In the genomic region with DNA sequence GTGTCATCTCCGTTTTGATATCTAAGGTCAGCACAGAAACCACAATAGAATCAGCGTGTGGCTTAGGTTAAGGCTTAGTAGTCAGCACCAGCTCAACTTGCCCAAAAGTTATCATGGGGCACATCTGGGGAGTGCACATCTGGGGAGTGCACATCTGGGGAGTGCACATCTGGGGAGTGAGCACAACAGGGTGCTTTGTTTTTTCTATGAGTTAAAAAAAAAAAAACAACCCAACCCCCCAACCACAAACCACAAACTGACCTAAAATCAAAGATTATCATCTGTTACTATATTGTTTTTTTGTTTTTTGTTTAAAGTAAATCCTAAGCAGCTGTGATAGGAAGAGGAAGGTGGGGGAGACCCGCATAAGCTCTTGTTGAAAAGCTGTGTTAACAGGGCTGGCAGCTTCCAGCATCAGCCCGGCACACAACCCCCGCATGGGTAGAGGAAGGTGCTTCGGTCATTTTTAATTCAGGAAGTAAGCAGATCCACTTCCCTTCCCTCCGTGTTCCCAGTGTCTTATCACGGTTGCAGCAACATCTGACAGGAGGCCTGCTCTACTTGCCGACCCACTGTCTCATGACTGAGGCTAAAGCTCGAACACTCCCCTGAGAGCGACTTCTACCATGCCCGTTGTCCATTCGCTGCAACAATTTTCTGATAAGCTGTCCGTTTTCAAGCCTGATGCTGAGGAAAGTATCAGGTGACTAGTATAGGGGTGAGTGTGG, we compare ENCODE assay signal across 14 mouse cellular contexts. TPM values are rescaled to one million over a fixed set of nuclear protein-coding genes. Genes with fewer than 3 reads are reported as not detected.
DNase-seq lines count a peak whose midpoint lies in the region; ATAC-seq and TF ChIP-seq lines count a peak whose summit lies in the region.
"Had no signal": no experiment of that assay in that cellular context is flagged by ENCODE, and none has a peak within 500 bp of the region (broad histone marks: within the 10 kb centered on the region; RNA-seq: fewer than 3 reads in every experiment).

No protein-coding gene starts in this region.

- 36% methylated on average over 14 of the region's 14 CpGs for WGBS in heart, embryonic 14.5 days
- WGBS in heart, embryonic 10.5 days = 38% methylated on average over 14 of the region's 14 CpGs
- WGBS in intestine, embryonic 16.5 days = 70% methylated on average over 14 of the region's 14 CpGs
- WGBS in thymus, adult 2 months = 34% methylated on average over 14 of the region's 14 CpGs

- no peak overlapping the region for H3K4me3 ChIP-seq in heart, embryonic 14.5 days (ENCODE audit: control insufficient read depth in 1 of 2, insufficient read depth in 1 of 2, low read depth in 1 of 2, low read length in 2 of 2)
- H3K4me3 ChIP-seq in heart, embryonic 10.5 days = no peak overlapping the region
- peak overlapping the region in 1 of 2 experiments; percentile 26; a peak in 1 of 4 replicates for H3K4me3 ChIP-seq in MEL (ENCODE audit: control insufficient read depth in 1 of 2, insufficient read depth in 1 of 2, low read depth in 2 of 2, low read length in 2 of 2)
- H3K4me3 ChIP-seq in intestine, embryonic 16.5 days (ENCODE audit: low read length) = no peak overlapping the region
- no peak overlapping the region for H3K4me3 ChIP-seq in thymus, adult 2 months (ENCODE audit: control insufficient read depth, insufficient read depth, low read length)
- H3K4me3 ChIP-seq: embryonic facial prominence, embryonic 15.5 days had no signal

- TF ChIP-seq CTCF in MEL (IDR thresholded peaks at IDR 0.05 in 2 of 3, conservative IDR thresholded peaks at IDR 0.05 in 1 of 3; ENCODE audit: control insufficient read depth in 1 of 3, insufficient read depth in 1 of 3, low read depth in 2 of 3, low read length in 3 of 3, poor library complexity in 1 of 3, severe bottlenecking in 1 of 3) = no peak
- TF ChIP-seq CTCF in thymus, adult 2 months (IDR thresholded peaks at IDR 0.05; ENCODE audit: borderline replicate concordance, control insufficient read depth, extremely low read depth, insufficient read depth, low read length, poor library complexity) = no peak

- H3K27ac ChIP-seq in heart, embryonic 14.5 days (replicated peaks in 1 of 2; ENCODE audit: control insufficient read depth in 1 of 2, insufficient read depth in 1 of 2, low read depth in 2 of 2, low read length in 2 of 2) = peak overlapping the region; percentile 30 to 50; a peak in 3 of 4 replicates
- H3K27ac ChIP-seq in heart, embryonic 10.5 days = no peak overlapping the region
- H3K27ac ChIP-seq in MEL (ENCODE audit: control insufficient read depth, low read depth, low read length) = peak overlapping the region; percentile 41
- H3K27ac ChIP-seq in intestine, embryonic 16.5 days (ENCODE audit: low read length) = peak overlapping the region; percentile 63
- no peak overlapping the region for H3K27ac ChIP-seq in thymus, adult 2 months (ENCODE audit: control insufficient read depth, insufficient read depth, low read length)
- H3K27ac ChIP-seq: embryonic facial prominence, embryonic 15.5 days had no signal

- no peak for TF ChIP-seq POLR2A in MEL (IDR thresholded peaks at IDR 0.05; ENCODE audit: control insufficient read depth in 1 of 2, insufficient read depth in 1 of 2, low read depth in 1 of 2, low read length in 2 of 2, poor library complexity in 1 of 2)
- TF ChIP-seq POLR2A in thymus, adult 2 months (IDR thresholded peaks at IDR 0.05; ENCODE audit: control insufficient read depth, extremely low read depth, insufficient read depth, low read length, poor library complexity) = no peak

- 0 out of 2 replicates have a peak, but pooled peaks cover 7% of the 10 kb centered on the region for H3K36me3 ChIP-seq in heart, embryonic 14.5 days (ENCODE audit: control insufficient read depth, insufficient read depth, low read length)
- no peaks in the 10 kb centered on the region for H3K36me3 ChIP-seq in heart, embryonic 10.5 days
- H3K36me3 ChIP-seq in MEL (ENCODE audit: control insufficient read depth in 1 of 2, insufficient read depth in 2 of 2, low read length in 2 of 2) = peaks cover 4 to 18% of the 10 kb centered on the region in 2 experiments; a peak in 3 of 4 replicates
- no peaks in the 10 kb centered on the region for H3K36me3 ChIP-seq in intestine, embryonic 16.5 days (ENCODE audit: control insufficient read depth, insufficient read depth, low read length)
- H3K36me3 ChIP-seq in thymus, adult 2 months (ENCODE audit: control insufficient read depth, insufficient read depth, low read length) = no peaks in the 10 kb centered on the region

- no peak for ATAC-seq in heart, embryonic 14.5 days (ENCODE audit: insufficient number of reproducible peaks, insufficient read depth, low FRiP score, low read depth)
- ATAC-seq in intestine, embryonic 16.5 days = peak; percentile 49
- ATAC-seq: hindbrain, embryonic 16.5 days had no signal

- no peak overlapping the region for H3K9ac ChIP-seq in heart, embryonic 14.5 days (ENCODE audit: low read length)
- peak overlapping the region; percentile 14; the same call in 1 of the 2 replicates for H3K9ac ChIP-seq in MEL (ENCODE audit: control insufficient read depth, low read depth, low read length, poor library complexity, severe bottlenecking)
- H3K9ac ChIP-seq in intestine, embryonic 16.5 days (ENCODE audit: low read depth, low read length) = no peak overlapping the region
- H3K9ac ChIP-seq: embryonic facial prominence, embryonic 15.5 days had no signal

- 0 out of 2 replicates have a peak, but pooled peaks cover 4% of the 10 kb centered on the region for H3K79me2 ChIP-seq in MEL (ENCODE audit: control insufficient read depth, insufficient read depth, low read length, poor library complexity)

- no peak overlapping the region for H3K4me2 ChIP-seq in heart, embryonic 14.5 days (ENCODE audit: low read length)
- no peak overlapping the region for H3K4me2 ChIP-seq in intestine, embryonic 16.5 days (ENCODE audit: low read depth, low read length)
- H3K4me2 ChIP-seq: embryonic facial prominence, embryonic 15.5 days had no signal

- no peak for DNase-seq in heart, embryonic 10.5 days (ENCODE audit: low spot score)
- peak; percentile 65 for DNase-seq in MEL (ENCODE audit: low read depth, low spot score)
- DNase-seq in thymus, adult 2 months = peak; percentile 35
- DNase-seq in left cerebral cortex, adult 18-20 months (ENCODE audit: low spot score in 2 of 2) = no peak
- no peak for DNase-seq in adrenal gland, adult 18-20 months (ENCODE audit: low spot score in 2 of 2)
- no peak for DNase-seq in frontal cortex, adult 2 months (ENCODE audit: extremely low spot score in 1 of 2, low spot score in 1 of 2)
- DNase-seq: cerebellum, postnatal 36 days; kidney, postnatal 36 days; lung, postnatal 14 days; right cerebral cortex, postnatal 4 days had no signal

- peaks cover 17 to 30% of the 10 kb centered on the region in 2 experiments for H3K4me1 ChIP-seq in heart, embryonic 14.5 days (ENCODE audit: control insufficient read depth in 2 of 2, insufficient read depth in 2 of 2, low read length in 2 of 2)
- peaks cover 36% of the 10 kb centered on the region for H3K4me1 ChIP-seq in heart, embryonic 10.5 days
- H3K4me1 ChIP-seq in MEL (ENCODE audit: control insufficient read depth in 1 of 2, insufficient read depth in 2 of 2, low read length in 2 of 2) = peaks cover 10 to 23% of the 10 kb centered on the region in 2 experiments
- H3K4me1 ChIP-seq in intestine, embryonic 16.5 days (ENCODE audit: control insufficient read depth, insufficient read depth, low read length) = peaks cover 10% of the 10 kb centered on the region; the same call in 1 of the 2 replicates
- peaks cover 21% of the 10 kb centered on the region for H3K4me1 ChIP-seq in thymus, adult 2 months (replicated peaks; ENCODE audit: control insufficient read depth, insufficient read depth, low read length)

- peak; percentile 33 to 36; a peak in 1 of 4 replicates for TF ChIP-seq EP300 in MEL (IDR thresholded peaks at IDR 0.05; ENCODE audit: low read depth in 1 of 2, low read length in 2 of 2)

- no peak; the same call in 1 of the 2 replicates for TF ChIP-seq RAD21 in MEL (IDR thresholded peaks at IDR 0.05; ENCODE audit: low read depth, low read length)

- no peaks in the 10 kb centered on the region for H3K27me3 ChIP-seq in heart, embryonic 14.5 days (ENCODE audit: control insufficient read depth, insufficient read depth, low read length)
- H3K27me3 ChIP-seq in heart, embryonic 10.5 days (ENCODE audit: insufficient read depth, poor library complexity, severe bottlenecking) = no peaks in the 10 kb centered on the region
- H3K27me3 ChIP-seq in MEL (ENCODE audit: control insufficient read depth in 1 of 2, insufficient read depth in 2 of 2, low read length in 2 of 2) = no peaks in the 10 kb centered on the region
- no peaks in the 10 kb centered on the region for H3K27me3 ChIP-seq in intestine, embryonic 16.5 days (replicated peaks; ENCODE audit: control insufficient read depth, insufficient read depth, low read length)
- no peaks in the 10 kb centered on the region for H3K27me3 ChIP-seq in thymus, adult 2 months (ENCODE audit: control insufficient read depth, insufficient read depth, low read length)
- H3K27me3 ChIP-seq: embryonic facial prominence, embryonic 15.5 days had no signal

- no peaks in the 10 kb centered on the region for H3K9me3 ChIP-seq in heart, embryonic 14.5 days (ENCODE audit: control insufficient read depth, low read length)
- no peaks in the 10 kb centered on the region for H3K9me3 ChIP-seq in heart, embryonic 10.5 days
- no peaks in the 10 kb centered on the region for H3K9me3 ChIP-seq in MEL (replicated peaks; ENCODE audit: insufficient read depth, low read length)
- no peaks in the 10 kb centered on the region for H3K9me3 ChIP-seq in intestine, embryonic 16.5 days (ENCODE audit: control insufficient read depth, low read length)
- H3K9me3 ChIP-seq: embryonic facial prominence, embryonic 15.5 days had no signal

TF ChIP-seq in MEL, 35 proteins besides CTCF, POLR2A, EP300 and RAD21 (continues in another document):
- no peak for TF ChIP-seq NRF1 (IDR thresholded peaks at IDR 0.05; ENCODE audit: insufficient read depth, low read depth, low read length, poor library complexity, severe bottlenecking)
- TF ChIP-seq USF1 (IDR thresholded peaks at IDR 0.05; ENCODE audit: low read depth, low read length) = no peak
- no peak for TF ChIP-seq CHD2 (IDR thresholded peaks at IDR 0.05; ENCODE audit: low read length)
- no peak for TF ChIP-seq GABPA (IDR thresholded peaks at IDR 0.05; ENCODE audit: low read depth, low read length)
- no peak for TF ChIP-seq ELF1 (IDR thresholded peaks at IDR 0.05; ENCODE audit: low read depth, low read length)

RNA-seq across cellular contexts. Expression of a gene that starts 30.5 kb away (rescaled TPM):
- 3.3 and 3.5 TPM in 2 replicates for polyA plus RNA-seq in heart, embryonic 14.5 days (2014; fragmentation: Nextera tagmentation; extraction: Ambion mirVana)
- 1.6 and 2.9 TPM in 2 replicates for polyA plus RNA-seq in heart, embryonic 10.5 days (2016; fragmentation: Nextera tagmentation; extraction: Ambion mirVana)
- 0.58 and 0.62 TPM in 2 replicates for total RNA-seq in MEL (2012; rRNA removed)
- polyA plus RNA-seq in MEL (2012; ENCODE audit: insufficient read depth in 1 of 2, insufficient read length in 2 of 2, low read depth in 1 of 2, low replicate concordance in 2 of 2, missing spikeins in 1 of 2) = 1 to 10 TPM in 1 of 2 experiments, not detected in 1; 1.3 TPM
- polyA plus RNA-seq in intestine, embryonic 16.5 days (2015; fragmentation: Nextera tagmentation; extraction: Ambion mirVana) = 4.4 and 6.4 TPM in 2 replicates
- 4.1 and 4.3 TPM in 2 replicates for polyA plus RNA-seq in thymus, adult 2 months (2012; rRNA removed)
- total RNA-seq in left cerebral cortex, adult 18-20 months (2021) = 10 to 100 TPM; 11.5 to 12.1 TPM
- 10 to 100 TPM; 23.7 to 30.5 TPM for total RNA-seq in adrenal gland, adult 18-20 months (2021)
- polyA plus RNA-seq in frontal cortex, adult 2 months (2012; rRNA removed) = 3.6 and 4.5 TPM in 2 replicates

Comparison
In these comparisons a context has a peak if more than half of its experiments do, and no peak if none do; other contexts are left out.
1. H3K27ac ChIP-seq: peak in heart, embryonic 14.5 days (2 of 2), MEL (single experiment) and intestine, embryonic 16.5 days (single experiment); none in heart, embryonic 10.5 days (single experiment) and thymus, adult 2 months (single experiment).
2. DNase-seq: peak in MEL (single experiment) and thymus, adult 2 months (single experiment); none in heart, embryonic 10.5 days (single experiment), left cerebral cortex, adult 18-20 months (0 of 2), adrenal gland, adult 18-20 months (0 of 2) and frontal cortex, adult 2 months (0 of 2).